Mouse (Mus musculus) ovary, adult 18-20 months (tissue): ENCODE data around the gene Mamstr.
A peak's percentile ranks its signal among the peaks of the same experiment; 100 is the strongest.

ENCODE experiments used
- DNase-seq: peaks from one replicate; pipeline ENCODE4 v3.0.0; 2022; ENCODE audit warnings: low spot score, mixed read lengths

The Mamstr gene

GRCm38 (mm10) chr7:45639561-45640027 is at the start of gene Mamstr:
Gene Mamstr (plus strand): TSS chr7:45639977.
- DNase-seq: peak; percentile 45

DNA sequence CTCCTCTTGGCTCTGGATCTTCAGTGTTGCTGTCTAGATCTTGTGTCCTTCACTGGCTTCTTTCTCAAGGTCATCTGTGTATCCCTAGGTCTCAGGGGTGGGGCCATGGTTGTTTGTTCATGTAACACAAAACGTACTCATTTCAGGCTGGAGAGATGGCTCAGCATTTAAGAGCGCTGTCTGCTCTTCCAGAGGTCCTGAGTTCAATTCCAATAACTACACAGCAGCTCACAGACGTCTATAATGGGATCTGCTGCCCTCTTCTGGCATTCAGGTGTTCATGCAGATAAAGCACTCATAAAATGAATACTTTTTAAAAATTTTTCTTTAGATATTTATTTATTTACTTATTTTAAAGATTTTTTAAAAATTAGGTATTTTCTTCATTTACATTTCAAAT is 48.9 kb upstream of the Mamstr start:
- DNase-seq: no peak

DNA sequence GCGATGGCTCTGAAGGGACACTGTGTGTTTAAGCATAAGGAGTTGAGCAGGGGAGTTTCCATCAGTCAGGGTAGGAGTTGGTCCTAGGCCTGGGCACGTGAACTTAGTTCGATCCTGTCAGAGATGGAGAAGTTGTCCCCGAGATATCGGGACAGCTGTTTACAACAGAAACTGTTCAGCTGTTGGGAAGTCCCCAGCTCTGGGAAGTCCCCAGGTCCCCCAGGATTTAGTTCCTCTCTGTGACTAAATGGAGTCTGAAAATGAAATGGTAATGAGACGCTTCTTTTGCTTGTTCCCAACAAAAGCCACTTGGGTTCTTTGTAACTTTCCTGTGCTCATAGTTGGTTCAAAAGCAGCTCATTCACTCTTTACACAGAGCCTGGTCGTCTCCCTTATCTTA is 47.9 kb upstream of the Mamstr start:
- DNase-seq: no peak

DNA sequence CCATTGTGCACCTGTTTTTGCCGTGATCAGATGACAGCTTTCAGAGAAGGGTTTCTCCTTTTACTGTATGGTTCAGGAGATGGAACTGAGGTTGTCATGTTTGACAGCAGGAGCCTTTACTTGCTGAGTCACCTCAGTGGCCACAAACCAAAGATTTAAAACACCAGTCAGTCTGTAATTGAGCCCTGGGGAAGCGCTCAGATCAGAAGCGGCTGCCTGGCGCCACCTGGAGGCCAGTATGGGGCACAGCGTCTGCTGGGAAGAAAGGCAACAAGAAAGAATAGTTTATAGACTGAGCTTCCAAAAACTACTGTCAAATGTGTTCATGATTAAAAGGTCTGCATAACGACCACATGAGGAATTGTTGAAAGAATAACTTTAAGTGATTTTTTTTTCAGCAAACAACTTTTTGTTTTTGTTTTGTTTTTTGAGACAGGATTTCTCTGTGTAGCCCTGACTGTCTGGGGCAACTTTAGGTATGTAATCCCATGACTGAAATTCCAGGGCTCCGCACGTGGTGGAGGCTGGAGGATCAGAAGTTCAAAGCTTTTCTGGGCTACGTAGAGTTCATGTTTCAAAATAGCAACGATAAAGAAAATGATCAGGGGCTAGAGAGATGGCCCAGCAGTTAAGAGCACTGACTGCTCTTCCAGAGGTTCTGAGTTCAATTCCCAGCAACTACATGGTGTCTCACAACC is 46.5 kb upstream of the Mamstr start:
- DNase-seq: no peak

- DNase-seq: no peak
Observed at GRCm38 (mm10) chr7:45595176-45595575, 44.6 kb upstream of the Mamstr start.

GRCm38 (mm10) chr7:45596107-45596506 is 43.7 kb upstream of the Mamstr start:
- no peak for DNase-seq

GRCm38 (mm10) chr7:45597013-45597412 is 42.8 kb upstream of the Mamstr start:
- no peak for DNase-seq

DNA sequence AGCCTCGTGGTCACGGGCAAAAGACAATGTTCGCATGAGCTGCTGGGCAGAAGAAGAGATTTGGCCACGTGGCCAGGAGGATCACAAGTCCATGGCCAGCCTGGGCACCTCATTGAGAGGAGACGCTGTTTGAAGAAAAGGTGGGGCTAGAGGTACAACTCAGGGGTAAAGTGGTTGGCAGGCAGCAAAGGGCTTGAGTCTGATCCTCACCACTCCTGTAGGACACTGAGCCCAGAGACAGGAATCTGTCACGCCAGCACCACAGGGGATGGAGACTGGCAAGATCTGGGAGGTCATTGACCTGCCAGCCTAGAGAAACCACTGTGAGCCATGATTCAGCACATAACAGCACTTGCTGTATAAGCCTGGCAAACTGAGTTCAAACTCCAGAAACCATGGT is 42.2 kb upstream of the Mamstr start:
- no peak for DNase-seq

DNA sequence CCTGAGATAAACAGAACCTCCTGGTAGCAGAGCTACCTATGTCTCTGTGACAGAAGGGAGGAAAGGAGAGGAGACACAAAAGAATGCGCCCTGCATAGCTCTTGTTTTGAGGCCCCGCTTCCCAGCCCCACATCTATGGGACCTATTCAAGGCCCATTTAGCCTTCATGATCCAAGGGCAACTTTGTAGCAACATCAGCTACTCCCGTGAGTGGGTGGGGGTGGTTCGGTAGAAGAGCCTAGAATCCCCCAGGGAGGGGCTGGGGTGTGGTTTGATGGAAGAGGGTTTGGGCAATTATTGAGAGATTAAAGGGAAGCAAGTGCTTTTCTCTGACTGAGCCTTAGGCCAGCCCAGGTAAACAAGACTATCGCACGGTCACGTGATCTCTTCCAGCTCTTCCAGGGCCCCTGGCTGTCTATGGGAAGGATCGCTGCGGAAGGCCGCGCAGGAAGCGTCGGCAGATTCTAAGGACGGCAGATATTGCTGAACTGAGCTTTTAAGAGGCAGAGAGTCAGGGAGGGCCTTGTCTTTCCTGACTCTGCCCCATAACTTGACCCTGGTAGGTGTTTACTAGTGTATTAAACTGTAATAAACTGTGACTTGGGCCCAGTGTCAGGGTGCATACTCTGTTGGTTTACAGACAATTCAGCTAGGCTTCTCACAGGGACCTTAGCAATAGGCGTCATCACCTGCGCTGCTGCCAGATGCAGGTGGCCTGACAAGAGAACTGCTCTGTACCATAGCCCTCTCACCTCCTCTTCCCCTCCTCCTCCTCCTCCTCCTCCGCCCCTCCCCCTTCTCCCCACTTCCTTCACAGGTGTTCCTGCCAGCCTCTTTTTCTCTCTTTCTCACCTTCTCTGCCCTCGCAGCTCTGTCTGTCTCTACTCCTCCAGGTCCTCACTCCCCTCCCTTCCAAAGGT is 40.6 kb upstream of the Mamstr start:
- DNase-seq: no peak

- no peak for DNase-seq
Observed at GRCm38 (mm10) chr7:45605704-45606289, 34.0 kb upstream of the Mamstr start.

GRCm38 (mm10) chr7:45609511-45609910 is 30.3 kb upstream of the Mamstr start:
- DNase-seq: no peak

GRCm38 (mm10) chr7:45616277-45616676 is 23.5 kb upstream of the Mamstr start:
- no peak for DNase-seq

- DNase-seq: no peak
Observed at GRCm38 (mm10) chr7:45617042-45617695, 22.6 kb upstream of the Mamstr start, which contains the start of gene Fut1. Gene Fut1 (plus strand): TSS chr7:45617289.

- DNase-seq: no peak
Observed at GRCm38 (mm10) chr7:45618316-45618715, 21.5 kb upstream of the Mamstr start.

- no peak for DNase-seq
Observed at GRCm38 (mm10) chr7:45619592-45619991, 20.2 kb upstream of the Mamstr start.

DNA sequence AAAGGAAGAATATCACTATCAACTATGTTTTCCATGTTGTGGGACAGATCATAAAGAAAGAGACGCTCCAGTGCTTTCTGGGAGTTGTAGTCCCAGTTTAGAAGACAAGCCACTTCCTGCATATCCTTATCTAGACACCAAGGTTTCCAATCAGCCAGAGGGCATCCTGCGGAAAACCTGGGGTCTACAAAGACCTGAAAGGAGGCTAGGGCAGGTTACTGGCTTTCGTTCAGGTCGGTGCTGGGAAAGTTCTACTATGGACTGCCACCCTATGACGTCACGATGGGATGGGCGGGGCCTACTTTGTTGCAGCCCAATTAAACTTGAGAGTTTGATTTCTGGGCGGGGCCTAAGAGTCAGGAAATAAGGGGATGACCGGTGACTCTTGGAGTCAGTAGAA is 18.3 kb upstream of the Mamstr start, which contains the start of gene Izumo1:
TSS of gene Izumo1 (plus strand) at position 369 of the 400 bp plus-strand sequence.
- no peak for DNase-seq

- DNase-seq: no peak
Observed at GRCm38 (mm10) chr7:45623507-45623906, 16.3 kb upstream of the Mamstr start.

GRCm38 (mm10) chr7:45624718-45625117 is 15.1 kb upstream of the Mamstr start:
- DNase-seq: no peak

- DNase-seq: no peak
Observed at GRCm38 (mm10) chr7:45625481-45625880, 14.3 kb upstream of the Mamstr start.

DNA sequence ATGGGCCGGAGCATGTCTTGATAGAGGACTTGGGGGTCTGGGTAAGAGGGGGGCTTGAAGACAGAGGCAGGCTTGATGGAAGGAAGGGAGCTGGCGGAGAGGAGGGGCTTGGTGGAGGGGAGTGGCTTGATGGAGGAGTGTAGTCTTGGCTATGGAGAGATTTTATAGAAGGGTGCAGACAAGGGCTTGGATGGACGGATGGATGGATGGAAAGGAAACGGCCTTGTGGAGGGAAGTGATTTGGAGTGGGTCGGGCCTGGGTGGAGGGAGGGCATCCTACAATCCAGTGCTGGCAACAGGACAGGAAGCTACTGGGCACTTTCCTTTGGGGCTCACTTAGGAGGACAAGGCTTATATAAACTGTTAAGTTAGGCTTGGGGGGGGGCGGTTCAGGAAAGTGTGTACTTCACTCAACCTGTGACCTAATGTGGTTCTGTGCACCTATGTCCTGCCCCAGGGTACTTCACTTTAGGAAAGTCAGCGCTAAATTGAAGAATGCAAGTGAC is 13.2 kb upstream of the Mamstr start:
- no peak for DNase-seq

GRCm38 (mm10) chr7:45627261-45627660 is 12.5 kb upstream of the Mamstr start, which contains the start of gene Rasip1:
Gene Rasip1 (plus strand): TSS chr7:45627488.
- DNase-seq: no peak
